Mouse (Mus musculus) embryo, embryonic 11 days (tissue): ENCODE data around the gene Clcn6.

Source experiments
- DNase-seq: peaks from one replicate; pipeline ENCODE4 v3.0.0-alpha.2; 2015

The Clcn6 gene

GRCm38 (mm10) chr4:147985205-147986132 is 53.2 kb downstream of the Clcn6 start, which contains the start of gene Nppb:
TSS of gene Nppb (plus strand) at chr4:147985788.
- DNase-seq = peak; percentile 66

GRCm38 (mm10) chr4:147979441-147979860 is 59.2 kb downstream of the Clcn6 start:
- no peak for DNase-seq

GRCm38 (mm10) chr4:147978391-147978790 is 60.2 kb downstream of the Clcn6 start:
- DNase-seq = no peak

- no peak for DNase-seq
Observed at GRCm38 (mm10) chr4:147977726-147978125, 60.9 kb downstream of the Clcn6 start.

GRCm38 (mm10) chr4:147976237-147976636 is 62.4 kb downstream of the Clcn6 start:
- DNase-seq = no peak

- DNase-seq = no peak
Observed at GRCm38 (mm10) chr4:147969337-147969736, 69.3 kb downstream of the Clcn6 start.

- DNase-seq = no peak
Observed at GRCm38 (mm10) chr4:147968816-147969215, 69.8 kb downstream of the Clcn6 start.

- no peak for DNase-seq
Observed at GRCm38 (mm10) chr4:147965712-147966111, 72.9 kb downstream of the Clcn6 start.

- no peak for DNase-seq
Observed at GRCm38 (mm10) chr4:147963623-147964022, 75.0 kb downstream of the Clcn6 start.

GRCm38 (mm10) chr4:147962781-147963180 is 75.8 kb downstream of the Clcn6 start:
- no peak for DNase-seq

GRCm38 (mm10) chr4:147959881-147960831 is 78.5 kb downstream of the Clcn6 start:
- peak; percentile 86 for DNase-seq

GRCm38 (mm10) chr4:147957141-147957540 is 81.5 kb downstream of the Clcn6 start:
- DNase-seq = peak; percentile 63
